Comparison of ENCODE assay signal across 15 mouse cellular contexts in genomic region chr2:156602581-156602980, GRCm38 (mm10).
"Had no signal": no experiment of that assay in that cellular context is flagged by ENCODE, and none has a peak within 500 bp of the region (broad histone marks: within the 10 kb centered on the region; RNA-seq: fewer than 3 reads in every experiment).

No protein-coding gene starts in this region.

- H3K4me3 ChIP-seq: neural tube, embryonic 13.5 days; neural tube, embryonic 15.5 days; stomach, embryonic 15.5 days had no signal

- DNase-seq: retina, postnatal 1 day; right cerebral cortex, adult 18-20 months; right cerebral cortex, postnatal 14 days; right cerebral cortex, postnatal 25 days; right cerebral cortex, postnatal 4 days; spleen, adult 18-20 months; thymus, adult 18-20 months; thymus, adult 2 months; thymus, postnatal 14 days; thymus, postnatal 25 days; thymus, postnatal 36 days; thymus, postnatal 4 days had no signal

- H3K4me1 ChIP-seq: neural tube, embryonic 13.5 days; neural tube, embryonic 15.5 days; stomach, embryonic 15.5 days had no signal
